Mouse (Mus musculus): Measurements from ENCODE around the gene Synrg.
A peak's percentile ranks its signal among the peaks of the same experiment; 100 is the strongest.

DNA sequence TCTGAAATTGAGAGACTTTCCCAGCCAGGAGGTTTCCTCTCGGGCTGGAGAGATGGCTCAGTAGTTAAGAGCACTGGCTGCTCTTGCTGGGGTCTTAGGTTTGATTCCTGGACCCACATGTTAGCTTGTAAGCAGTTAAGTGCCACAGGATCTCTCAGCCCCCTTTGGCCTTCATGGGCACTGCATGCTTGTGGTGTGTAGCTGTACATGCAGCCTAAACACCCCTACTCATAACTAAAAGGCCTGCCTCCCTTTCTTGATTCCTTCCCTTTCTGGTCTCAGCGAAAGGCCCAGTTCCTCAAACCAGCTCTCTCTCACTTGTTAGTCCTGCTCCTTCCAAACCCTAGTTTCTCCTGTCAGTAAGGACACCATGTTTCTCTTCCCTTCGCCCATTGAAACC, 4.8 kb downstream of the Synrg start:
- TF ChIP-seq CTCF (IDR thresholded peaks at IDR 0.05; ENCODE audit: low read depth) (peak; percentile 9; the same call in 1 of the 2 replicates), EP300 (optimal IDR thresholded peaks at IDR 0.05) (no peak)
